Mouse (Mus musculus) neural tube, embryonic 13.5 days (tissue): ENCODE measurements around the gene Wdr27. TPM values are rescaled to one million over a fixed set of nuclear protein-coding genes. Genes with fewer than 3 reads are reported as not detected.
"Not testable (repeated sequence)": the region's sequence is repeated elsewhere in the genome, so short reads cannot be mapped to it uniquely, and the experiment has no call there.

ENCODE experiments used
- ATAC-seq: fragments of 200-750 bp; cut with Nextera tagmentation; 2 replicates; pipeline ENCODE4 v1.8.0; 2017; ENCODE audit warnings: low read depth, mild to moderate bottlenecking, moderate TSS enrichment, moderate library complexity
- H3K27ac ChIP-seq: fragments of 300-500 bp; sonication (generic); replicated peaks from 2 replicates; pipeline ENCODE4 v1.5.1; 2015; ENCODE audit warnings: moderate library complexity, mild to moderate bottlenecking, inconsistent platforms
- H3K27me3 ChIP-seq: fragments of 300-500 bp; sonication (generic); 2 replicates; pipeline ENCODE4 v1.6.1; 2015; ENCODE audit warnings: mild to moderate bottlenecking, inconsistent platforms
- H3K36me3 ChIP-seq: fragments of 300-500 bp; sonication (generic); 2 replicates; pipeline ENCODE4 v1.6.1; 2015; ENCODE audit warnings: mild to moderate bottlenecking, inconsistent platforms
- H3K4me1 ChIP-seq: fragments of 300-500 bp; sonication (generic); replicated peaks from 2 replicates; pipeline ENCODE4 v1.6.1; 2015; ENCODE audit warnings: inconsistent platforms
- H3K4me2 ChIP-seq: fragments of 300-500 bp; sonication (generic); 2 replicates; pipeline ENCODE4 v1.6.1; 2015; ENCODE audit warnings: inconsistent platforms, mild to moderate bottlenecking, moderate library complexity
- H3K4me3 ChIP-seq: fragments of 300-500 bp; sonication (generic); 2 replicates; pipeline ENCODE4 v1.5.1; 2015; ENCODE audit warnings: mild to moderate bottlenecking, inconsistent platforms
- H3K9ac ChIP-seq: fragments of 300-500 bp; sonication (generic); 2 replicates; pipeline ENCODE4 v1.6.1; 2015; ENCODE audit warnings: moderate library complexity, mild to moderate bottlenecking, inconsistent platforms
- H3K9me3 ChIP-seq: fragments of 300-500 bp; sonication (generic); 2 replicates; pipeline ENCODE4 v1.6.1; 2016; ENCODE audit warnings: inconsistent platforms
- WGBS: fragments of 180-500 bp; shearing (Covaris S2); methylation state at CpG from one replicate; pipeline ENCODE4 v1.1.7; 2015; 5-methylcytosine and 5-hydroxymethylcytosine counted together
- polyA plus RNA-seq: library from polyadenylated mRNA; unstranded; fragments of >200 nt; fragmentation: Nextera tagmentation; extraction: Ambion mirVana; gene quantifications from 2 replicates; pipeline ENCODE4 v1.2.1, GENCODE M21; 2015

Wdr27 gene
- polyA plus RNA-seq, 1 experiment from 2014 or later: 8.3 TPM

DNA sequence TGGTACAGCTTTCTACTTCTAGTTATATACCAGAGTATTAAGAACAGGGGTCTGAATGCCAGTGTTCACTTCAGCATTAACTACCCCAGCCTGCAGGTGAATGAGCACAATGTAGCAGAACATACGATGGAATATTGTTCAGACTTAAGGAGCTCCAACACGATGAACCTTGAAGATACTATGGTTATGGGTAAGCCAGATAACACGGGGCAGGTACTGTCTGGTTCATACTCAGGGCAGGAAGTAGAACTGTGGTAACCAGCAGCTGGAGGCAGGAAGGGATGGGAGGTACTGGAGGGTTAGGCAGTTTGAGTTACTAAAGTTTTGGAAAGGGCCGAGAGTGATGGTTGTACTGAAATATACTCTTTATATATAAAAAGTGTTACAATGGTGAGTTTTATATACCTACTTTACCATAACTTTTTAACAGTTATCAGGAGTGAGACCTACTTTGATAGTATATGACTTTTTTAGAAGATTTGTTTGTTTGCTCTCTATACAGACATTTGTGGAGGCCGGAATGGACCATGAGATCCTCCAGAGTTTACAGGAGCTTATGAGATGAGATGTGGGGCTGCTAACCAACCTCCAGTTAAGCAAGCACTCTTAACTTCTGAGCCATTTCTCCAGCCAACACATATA is 15.8 kb upstream of the Wdr27 start:
- no peak overlapping the region for H3K27ac ChIP-seq
- no peak overlapping the region for H3K4me3 ChIP-seq
- H3K9ac ChIP-seq: no peak overlapping the region
- peaks cover 14% of the 10 kb centered on the region for H3K36me3 ChIP-seq
- peaks cover 14% of the 10 kb centered on the region for H3K4me1 ChIP-seq
- H3K9me3 ChIP-seq: no peaks in the 10 kb centered on the region
- H3K4me2 ChIP-seq: no peak overlapping the region
- H3K27me3 ChIP-seq: no peaks in the 10 kb centered on the region
- WGBS: 94% methylated on average over 5 of the region's 5 CpGs
- ATAC-seq: no peak

GRCm38 (mm10) chr17:14953452-14953851 is 10.5 kb upstream of the Wdr27 start:
- no peak overlapping the region for H3K4me3 ChIP-seq
- no peak overlapping the region for H3K4me2 ChIP-seq
- H3K27me3 ChIP-seq: no peaks in the 10 kb centered on the region
- no peak overlapping the region for H3K27ac ChIP-seq
- no peak for ATAC-seq
- 89% methylated on average over 8 of the region's 8 CpGs for WGBS
- no peak overlapping the region for H3K9ac ChIP-seq
- H3K9me3 ChIP-seq: no peaks in the 10 kb centered on the region
- H3K4me1 ChIP-seq: no peaks in the 10 kb centered on the region
- peaks cover 56% of the 10 kb centered on the region for H3K36me3 ChIP-seq

GRCm38 (mm10) chr17:14949161-14949827 is 6.3 kb upstream of the Wdr27 start:
- Histone ChIP-seq H3K4me3 (no peak overlapping the region), H3K9ac (no peak overlapping the region)
- WGBS: 90% methylated on average over 7 of the region's 7 CpGs

DNA sequence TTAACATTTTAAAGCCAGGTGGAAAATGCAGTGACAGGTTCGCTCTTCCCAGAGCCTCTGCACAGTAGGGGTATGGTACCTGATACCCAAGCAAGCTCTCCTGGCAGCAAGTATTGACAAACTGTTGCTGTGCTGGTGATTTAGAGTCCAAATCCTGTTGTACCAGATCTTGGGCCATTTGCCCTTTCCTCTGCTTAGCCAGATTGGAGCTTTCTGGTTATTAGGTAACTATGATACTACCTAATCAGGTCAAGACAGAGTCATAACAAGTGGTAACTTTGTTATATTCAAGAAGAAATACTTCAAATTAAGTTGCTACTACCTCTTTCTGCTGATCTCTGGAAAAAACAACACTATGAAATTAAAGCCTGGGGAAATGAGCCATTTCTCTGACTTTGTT is 1.6 kb upstream of the Wdr27 start:
- H3K36me3 ChIP-seq: peaks cover 29% of the 10 kb centered on the region
- no peak overlapping the region for H3K9ac ChIP-seq
- H3K27me3 ChIP-seq: no peaks in the 10 kb centered on the region
- peak overlapping the region; percentile 70; the same call in 1 of the 2 replicates for H3K4me3 ChIP-seq
- H3K4me2 ChIP-seq: peak overlapping the region; percentile 97
- ATAC-seq: no peak
- H3K4me1 ChIP-seq: peaks cover 28% of the 10 kb centered on the region
- 92% methylated on average over 1 of the region's 1 CpGs for WGBS
- H3K9me3 ChIP-seq: no peaks in the 10 kb centered on the region
- no peak overlapping the region for H3K27ac ChIP-seq

More at GRCm38 (mm10) chr17:14949161-14949827, 6.3 kb upstream of the Wdr27 start:
- Histone ChIP-seq H3K36me3 (peaks cover 67% of the 10 kb centered on the region), H3K27ac (no peak overlapping the region), H3K9me3 (no peaks in the 10 kb centered on the region), H3K4me1 (peaks cover 12% of the 10 kb centered on the region), H3K4me2 (no peak overlapping the region), H3K27me3 (no peaks in the 10 kb centered on the region)
- no peak for ATAC-seq

DNA sequence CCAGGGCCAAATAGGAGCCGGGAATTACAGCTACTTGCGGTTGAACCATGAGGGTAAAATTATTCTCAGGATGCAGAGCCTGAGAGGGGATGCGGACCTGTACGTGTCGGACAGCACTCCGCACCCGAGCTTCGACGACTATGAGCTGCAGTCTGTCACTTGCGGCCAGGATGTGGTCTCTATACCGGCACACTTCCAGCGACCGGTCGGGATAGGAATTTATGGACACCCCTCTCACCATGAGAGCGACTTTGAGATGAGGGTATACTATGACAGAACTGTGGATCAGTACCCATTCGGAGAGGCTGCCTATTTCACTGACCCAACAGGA is 736 bp upstream of the Wdr27 start:
- WGBS: 12% methylated on average over 16 of the region's 16 CpGs
- Histone ChIP-seq H3K9ac (peak overlapping the region; percentile 90), H3K27me3 (no peaks in the 10 kb centered on the region), H3K36me3 (peaks cover 22% of the 10 kb centered on the region), H3K4me2 (peak overlapping the region; percentile 97), H3K27ac (peak overlapping the region; percentile 88; the same call in 1 of the 2 replicates), H3K4me1 (peaks cover 28% of the 10 kb centered on the region), H3K4me3 (peak overlapping the region; percentile 70), H3K9me3 (no peaks in the 10 kb centered on the region)
- peak; percentile 16 for ATAC-seq

DNA sequence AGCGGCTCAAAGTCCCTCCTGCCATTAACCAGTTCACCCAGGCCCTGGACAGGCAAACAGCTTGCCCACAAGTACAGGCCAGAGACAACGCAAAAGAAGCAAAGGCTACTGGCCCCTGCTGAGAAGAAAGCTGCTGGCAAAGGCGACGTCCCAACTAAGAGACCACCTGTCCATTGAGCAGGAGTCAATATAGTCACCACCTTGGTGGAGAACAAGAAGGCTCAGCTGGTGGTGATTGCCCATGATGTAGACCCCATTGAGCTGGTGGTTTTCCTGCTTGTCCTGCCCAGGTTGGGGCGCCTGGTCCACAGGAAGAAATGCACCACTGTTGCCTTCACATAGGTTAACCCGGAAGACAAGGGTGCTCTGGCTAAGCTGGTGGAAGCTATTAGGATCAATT is 777 bp downstream of the Wdr27 start:
- WGBS: 68% methylated on average over 6 of the region's 6 CpGs
- H3K4me1 ChIP-seq: peaks cover 28% of the 10 kb centered on the region
- H3K9me3 ChIP-seq, H3K27me3 ChIP-seq, H3K27ac ChIP-seq, ATAC-seq: not testable (repeated sequence)
- peak overlapping the region; percentile 70 for H3K4me3 ChIP-seq
- H3K4me2 ChIP-seq: peak overlapping the region; percentile 97
- peaks cover 17% of the 10 kb centered on the region for H3K36me3 ChIP-seq
- peak overlapping the region; percentile 90 for H3K9ac ChIP-seq

GRCm38 (mm10) chr17:14935841-14936605 is 6.9 kb downstream of the Wdr27 start:
- WGBS: 77% methylated on average over 5 of the region's 5 CpGs
- no peak overlapping the region for H3K9ac ChIP-seq
- no peaks in the 10 kb centered on the region for H3K4me1 ChIP-seq
- H3K27ac ChIP-seq: no peak overlapping the region
- H3K36me3 ChIP-seq: no peaks in the 10 kb centered on the region
- ATAC-seq: no peak
- H3K27me3 ChIP-seq: no peaks in the 10 kb centered on the region
- no peaks in the 10 kb centered on the region for H3K9me3 ChIP-seq
- no peak overlapping the region for H3K4me3 ChIP-seq
- no peak overlapping the region for H3K4me2 ChIP-seq

DNA sequence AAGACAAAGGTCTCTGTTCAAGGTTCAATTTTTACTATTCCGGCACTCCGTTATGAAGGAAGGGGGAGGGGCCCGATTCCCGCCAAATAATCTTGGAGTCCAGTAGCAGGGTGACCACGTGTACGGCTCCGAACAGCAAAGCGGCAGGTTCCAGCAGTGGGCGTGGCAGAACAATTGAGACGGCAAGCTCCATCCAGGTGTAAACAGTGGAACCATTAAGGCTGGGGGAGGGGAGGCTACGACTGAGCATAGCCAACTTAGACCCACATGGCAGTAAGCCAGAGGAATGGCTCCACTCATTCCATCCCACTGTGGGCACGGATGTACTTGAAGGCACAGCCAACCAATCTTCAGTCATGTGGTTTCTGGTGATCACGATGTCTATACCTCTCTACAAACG is 7.7 kb downstream of the Wdr27 start:
- ATAC-seq, H3K9ac ChIP-seq, H3K9me3 ChIP-seq, H3K4me1 ChIP-seq, H3K36me3 ChIP-seq, H3K4me3 ChIP-seq, H3K27ac ChIP-seq, H3K4me2 ChIP-seq, H3K27me3 ChIP-seq: not testable (repeated sequence)
- 85% methylated on average over 14 of the region's 14 CpGs for WGBS

- Histone ChIP-seq H3K9me3 (no peaks in the 10 kb centered on the region), H3K27ac (no peak overlapping the region), H3K9ac (no peak overlapping the region), H3K4me2 (no peak overlapping the region), H3K36me3 (no peaks in the 10 kb centered on the region), H3K4me3 (no peak overlapping the region), H3K27me3 (no peaks in the 10 kb centered on the region), H3K4me1 (no peaks in the 10 kb centered on the region)
- WGBS: 91% methylated on average over 5 of the region's 5 CpGs
- no peak for ATAC-seq
Observed at GRCm38 (mm10) chr17:14931469-14931868, 11.5 kb downstream of the Wdr27 start.

DNA sequence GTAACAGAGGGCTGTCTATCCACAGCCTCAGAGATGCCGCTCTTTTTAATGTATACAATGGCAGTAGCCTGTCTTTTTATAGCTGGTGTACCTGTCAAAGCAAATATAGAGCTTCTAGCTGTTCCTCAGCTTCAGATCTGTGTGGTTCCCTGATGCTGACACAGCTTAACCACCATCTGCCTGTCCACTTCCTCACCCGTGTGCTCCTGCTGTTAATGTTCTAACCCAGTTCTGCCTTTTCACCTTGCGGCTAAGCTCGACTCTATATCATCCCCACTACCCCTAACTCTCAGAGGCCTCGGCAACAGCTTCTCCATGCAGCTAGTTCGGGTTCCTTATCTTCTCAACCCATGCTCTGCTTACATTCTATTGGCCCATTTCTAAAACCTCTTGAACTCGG is 12.3 kb downstream of the Wdr27 start:
- no peaks in the 10 kb centered on the region for H3K36me3 ChIP-seq
- H3K4me1 ChIP-seq: no peaks in the 10 kb centered on the region
- 87% methylated on average over 7 of the region's 7 CpGs for WGBS
- H3K27me3 ChIP-seq: no peaks in the 10 kb centered on the region
- no peaks in the 10 kb centered on the region for H3K9me3 ChIP-seq
- no peak overlapping the region for H3K27ac ChIP-seq
- no peak overlapping the region for H3K9ac ChIP-seq
- ATAC-seq: no peak
- H3K4me2 ChIP-seq: no peak overlapping the region
- no peak overlapping the region for H3K4me3 ChIP-seq

DNA sequence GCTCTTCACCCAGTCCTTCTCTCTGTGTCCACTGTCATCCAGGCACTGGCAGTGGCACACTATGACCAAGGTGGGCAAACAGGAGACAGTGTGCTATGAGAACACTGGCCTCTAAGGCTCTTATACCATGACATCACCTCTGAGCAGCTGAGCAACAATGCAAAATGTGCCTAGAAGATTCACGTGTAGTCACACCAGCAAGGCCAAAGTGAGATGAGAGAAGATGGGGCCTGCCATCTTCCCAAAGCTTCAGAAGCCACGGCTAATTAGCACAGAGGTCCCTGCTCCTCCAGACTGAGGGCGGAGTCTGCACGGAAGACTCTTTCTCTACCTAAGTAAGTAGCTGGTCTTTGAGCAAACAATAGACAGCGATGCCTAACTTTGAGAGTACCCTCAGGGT is 14.3 kb downstream of the Wdr27 start:
- 70% methylated on average over 5 of the region's 5 CpGs for WGBS
- H3K36me3 ChIP-seq: no peaks in the 10 kb centered on the region
- no peak for ATAC-seq

GRCm38 (mm10) chr17:14927644-14928218 is 15.2 kb downstream of the Wdr27 start:
- ATAC-seq: no peak
- no peaks in the 10 kb centered on the region for H3K4me1 ChIP-seq
- H3K36me3 ChIP-seq: no peaks in the 10 kb centered on the region
- no peak overlapping the region for H3K9ac ChIP-seq
- H3K27ac ChIP-seq: no peak overlapping the region
- H3K4me3 ChIP-seq: no peak overlapping the region
- no peaks in the 10 kb centered on the region for H3K9me3 ChIP-seq
- no peak overlapping the region for H3K4me2 ChIP-seq
- WGBS: 83% methylated on average over 8 of the region's 8 CpGs
- no peaks in the 10 kb centered on the region for H3K27me3 ChIP-seq

More for the DNA sequence above, 14.3 kb downstream of the Wdr27 start:
- no peaks in the 10 kb centered on the region for H3K4me1 ChIP-seq
- no peaks in the 10 kb centered on the region for H3K27me3 ChIP-seq
- no peak overlapping the region for H3K9ac ChIP-seq
- H3K27ac ChIP-seq: no peak overlapping the region
- no peak overlapping the region for H3K4me3 ChIP-seq
- no peak overlapping the region for H3K4me2 ChIP-seq
- no peaks in the 10 kb centered on the region for H3K9me3 ChIP-seq
